Mouse (Mus musculus): ENCODE measurements around the gene 1700028K03Rik. TPM values are rescaled to one million over a fixed set of nuclear protein-coding genes. Genes with fewer than 3 reads are reported as not detected.

Gene 1700028K03Rik
- total RNA-seq, 2 experiments from 2014 or later, result 0.62 to 2.1 TPM

GRCm38 (mm10) chr5:107528856-107529255, 5.7 kb upstream of the 1700028K03Rik start:
- no peak for DNase-seq (ENCODE audit: low spot score in 2 of 2)
- intact Hi-C loops (cut with DNase I), result no loop called here

- DNase-seq (ENCODE audit: low spot score in 2 of 2), result no peak
- intact Hi-C loops (cut with DNase I), result no loop called here
These were observed 919 bp upstream of the 1700028K03Rik start for GRCm38 (mm10) chr5:107533590-107533989.

DNA sequence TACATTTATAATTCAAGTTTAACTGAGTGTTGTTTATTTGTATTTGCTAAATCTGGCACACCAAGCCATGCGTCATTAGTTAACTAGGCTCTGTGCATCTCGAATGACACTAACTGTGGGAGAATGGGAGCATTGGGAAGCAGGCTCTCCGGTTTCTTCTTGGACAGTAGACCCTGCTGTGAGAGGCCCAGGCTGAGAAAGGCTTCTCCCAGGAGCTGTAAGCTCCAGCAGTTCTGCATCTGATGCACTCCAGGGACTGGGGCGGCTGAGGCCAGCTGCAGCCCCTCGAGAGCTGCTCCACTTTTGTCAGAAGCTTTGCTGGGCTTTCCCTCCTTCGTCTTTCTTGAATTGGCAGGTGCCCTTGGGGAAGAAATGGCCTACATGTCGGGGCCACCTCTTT, 7.2 kb downstream of the 1700028K03Rik start:
- intact Hi-C loops (cut with DNase I), result no loop called here
- no peak for DNase-seq (ENCODE audit: low spot score in 2 of 2)

DNA sequence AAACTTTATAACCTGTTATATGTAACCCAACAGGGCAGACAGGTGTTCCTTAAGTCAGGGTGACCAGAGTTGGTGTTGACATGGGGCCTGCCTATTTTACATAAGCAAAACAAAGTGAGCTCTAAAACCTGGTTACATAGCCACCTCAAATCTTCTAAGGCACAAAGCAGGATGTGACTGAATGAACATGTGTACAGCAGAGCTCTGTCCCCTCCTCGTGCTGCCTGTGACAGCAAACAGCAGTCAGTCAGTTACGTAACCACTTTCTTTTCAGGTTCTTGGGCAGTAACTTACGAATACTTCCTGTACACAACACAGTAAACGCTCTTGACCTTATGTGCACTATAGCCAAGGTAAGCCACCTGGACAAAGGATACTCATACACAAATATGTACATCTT, 11.4 kb downstream of the 1700028K03Rik start:
- no peak for DNase-seq (ENCODE audit: low spot score in 2 of 2)
- intact Hi-C loops (cut with DNase I), result no loop called here

- no peak for DNase-seq (ENCODE audit: low spot score in 2 of 2)
- intact Hi-C loops (cut with DNase I), result no loop called here
These were observed 13.4 kb downstream of the 1700028K03Rik start for GRCm38 (mm10) chr5:107547955-107548354.

DNA sequence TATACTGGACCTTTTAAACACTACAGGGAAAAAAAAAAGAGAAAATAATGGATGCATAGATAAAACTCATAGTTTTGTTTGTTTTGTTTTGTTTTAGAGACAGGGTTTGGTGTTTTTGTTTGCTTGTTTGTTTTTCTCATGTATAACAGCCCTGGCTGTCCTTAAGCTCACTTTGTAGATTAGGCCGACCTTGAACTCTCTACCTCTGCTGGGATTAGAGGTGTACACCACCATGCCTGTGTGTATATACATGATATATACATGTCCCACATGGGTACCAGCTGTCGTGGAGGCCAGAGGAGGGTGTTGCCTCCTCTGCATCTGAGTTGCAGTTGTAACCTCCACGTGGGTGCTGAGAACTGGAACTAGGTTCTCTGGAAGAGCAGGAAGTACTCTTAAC, 13.9 kb downstream of the 1700028K03Rik start:
- DNase-seq (ENCODE audit: low spot score in 2 of 2), result no peak
- intact Hi-C loops (cut with DNase I), result no loop called here

- no peak for DNase-seq (ENCODE audit: low spot score in 2 of 2)
- intact Hi-C loops (cut with DNase I), result no loop called here
These were observed 19.8 kb downstream of the 1700028K03Rik start for GRCm38 (mm10) chr5:107554336-107554735.

- DNase-seq (ENCODE audit: low spot score in 2 of 2), result no peak
- intact Hi-C loops (cut with DNase I), result no loop called here
These were observed 22.5 kb downstream of the 1700028K03Rik start for GRCm38 (mm10) chr5:107556969-107557368.

- intact Hi-C loops (cut with DNase I), result no loop called here
- no peak for DNase-seq (ENCODE audit: low spot score in 2 of 2)
These were observed 34.6 kb downstream of the 1700028K03Rik start for GRCm38 (mm10) chr5:107569148-107569547.

GRCm38 (mm10) chr5:107597301-107598077, 63.0 kb downstream of the 1700028K03Rik start, which contains the start of the genes Rpap2 and Glmn:
TSS of gene Rpap2 (plus strand) at chr5:107597373.
TSS of gene Glmn (minus strand) at chr5:107597888.
- intact Hi-C loops (cut with DNase I), result loop anchor here (5.0 kb wide), 1 partner anchor 155 kb away; no protein-coding TSS in a partner anchor
- DNase-seq (ENCODE audit: low spot score in 2 of 2), result peak; percentile 83 to 88

DNA sequence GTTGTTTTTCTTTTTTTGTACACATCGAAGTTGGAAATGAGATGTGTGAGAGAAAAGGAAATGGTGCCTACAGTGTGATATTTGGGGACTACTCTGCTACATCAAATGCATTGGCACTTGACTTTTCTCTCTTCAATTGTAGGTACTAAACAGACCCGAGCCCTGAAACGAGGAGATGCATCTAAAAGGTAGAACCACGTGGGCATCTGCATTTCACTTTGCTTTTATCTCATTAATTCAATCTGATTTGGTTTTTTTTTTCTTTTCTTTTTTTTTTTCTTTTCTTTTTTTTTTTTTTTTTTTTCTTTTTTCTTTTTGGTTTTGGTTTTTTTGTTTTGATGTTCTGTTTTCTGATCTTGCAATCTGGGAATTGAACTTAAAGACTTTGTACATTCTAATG, 63.9 kb downstream of the 1700028K03Rik start:
- DNase-seq (ENCODE audit: low spot score in 2 of 2), result no peak
- intact Hi-C loops (cut with DNase I), result loop anchor here (5.0 kb wide), 1 partner anchor 156 kb away; no protein-coding TSS in a partner anchor

Other genes with a start within 250 kb of the 1700028K03Rik start
- gene Tgfbr3, start 245.1 kb upstream of the 1700028K03Rik start, total RNA-seq (2021), result 10 to 100 TPM in 1 of 2 experiments, 1 to 10 TPM in 1; 7.9 to 10.1 TPM
- gene Brdt, start 203.6 kb upstream of the 1700028K03Rik start, total RNA-seq (2021), result 10 to 100 TPM; 13.9 to 14.6 TPM
- 10 to 100 TPM; 73.7 to 91.4 TPM for gene Ephx4, start 132.0 kb upstream of the 1700028K03Rik start, total RNA-seq (2021)
- under 1 TPM in 1 of 2 experiments, not detected in 1; 0.18 TPM for gene Lpcat2b, start 103.2 kb upstream of the 1700028K03Rik start, total RNA-seq (2021)
- 100 to 1,000 TPM; 159 to 177 TPM for gene Btbd8, start 96.7 kb upstream of the 1700028K03Rik start, total RNA-seq (2021)
- gene Gm42669, start 27.1 kb upstream of the 1700028K03Rik start, total RNA-seq (2021), result under 1 TPM; 0.30 to 0.59 TPM
- gene Rpap2, start 62.7 kb downstream of the 1700028K03Rik start, total RNA-seq (2021), result 10 to 100 TPM; 21.4 to 24.6 TPM
- gene Glmn, start 63.2 kb downstream of the 1700028K03Rik start, total RNA-seq (2021), result 10 to 100 TPM; 19.4 to 23.8 TPM
- gene Gfi1, start 191.3 kb downstream of the 1700028K03Rik start, total RNA-seq (2021), result not detected